7 mouse cellular contexts compared by ENCODE assay signal in the genomic region with DNA sequence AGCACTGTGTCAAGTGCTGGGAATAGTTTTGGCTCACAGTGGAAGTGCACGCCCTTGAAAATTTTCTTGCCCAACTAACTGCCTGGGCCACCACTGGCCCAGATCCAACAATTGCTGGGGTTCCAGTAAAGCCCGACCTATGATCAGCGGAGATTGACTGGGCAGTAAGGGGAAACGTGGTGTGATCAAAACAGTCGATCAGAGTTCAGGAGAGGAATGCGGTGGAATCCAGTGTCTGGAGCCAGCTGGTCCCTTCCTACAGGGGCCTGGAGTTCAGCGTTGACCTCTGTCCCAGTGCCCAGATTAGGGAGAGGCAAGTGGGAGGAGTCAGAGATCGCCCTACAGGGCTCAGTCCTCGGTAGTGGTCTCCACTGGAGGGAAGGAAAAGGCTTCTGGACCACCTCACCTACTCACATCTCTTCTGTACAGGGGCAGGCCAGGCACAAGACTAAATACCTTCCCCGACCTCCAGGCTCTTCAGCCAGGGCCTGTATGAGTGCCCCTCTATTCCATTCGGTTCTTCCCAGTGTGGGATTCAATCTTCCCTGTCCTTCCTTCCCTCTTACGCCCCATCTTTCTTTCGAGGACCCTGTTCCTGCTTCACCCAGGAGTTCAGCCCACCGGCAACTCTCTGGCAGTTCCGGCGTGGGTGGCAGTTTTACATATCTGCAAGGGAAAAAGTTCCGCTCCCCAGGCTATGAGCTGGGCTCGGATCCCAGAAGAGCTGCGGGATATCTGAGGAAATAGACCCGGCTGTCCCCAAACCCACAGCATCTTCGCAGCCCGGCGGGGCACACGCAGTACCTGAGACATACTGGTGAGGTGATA. TPM values are rescaled to one million over a fixed set of nuclear protein-coding genes. Genes with fewer than 3 reads are reported as not detected.
A peak's percentile ranks its signal among the peaks of the same experiment; 100 is the strongest.
DNase-seq lines count a peak whose midpoint lies in the region; ATAC-seq and TF ChIP-seq lines count a peak whose summit lies in the region.

No protein-coding gene starts in this region.

- peak; percentile 82 for DNase-seq in Muller cell, postnatal 12 days (ENCODE audit: inconsistent ontology term)
- peak; percentile 76 to 80 for DNase-seq in heart, postnatal 10 days
- peak; percentile 84 to 92 for DNase-seq in kidney, postnatal 36 days
- peak; percentile 71 for DNase-seq in lung, postnatal 36 days
- DNase-seq in stomach, postnatal 0 days (ENCODE audit: low spot score): peak; percentile 65

- H3K36me3 ChIP-seq in stomach, postnatal 0 days (ENCODE audit: control insufficient read depth, insufficient read depth, low read length): peaks cover 7% of the 10 kb centered on the region

- ATAC-seq in erythroid progenitor cell, adult 5-6 weeks (replicated peaks; ENCODE audit: low FRiP score, poor library complexity, severe bottlenecking): peak; percentile 43; the same call in 1 of the 2 replicates
- peak; percentile 68 for ATAC-seq in stomach, postnatal 0 days (ENCODE audit: low FRiP score, low TSS enrichment)

- peaks cover 34% of the 10 kb centered on the region for H3K4me1 ChIP-seq in bone marrow macrophage, adult 2 months (ENCODE audit: control insufficient read depth, insufficient read depth, low read length)
- peaks cover 5% of the 10 kb centered on the region; the same call in 1 of the 2 replicates for H3K4me1 ChIP-seq in stomach, postnatal 0 days (replicated peaks; ENCODE audit: control insufficient read depth, insufficient read depth)

- no peaks in the 10 kb centered on the region for H3K9me3 ChIP-seq in stomach, postnatal 0 days (ENCODE audit: control insufficient read depth, low read length)

- intact Hi-C loops in heart, postnatal 10 days (cut with DNase I): loop anchor here (5.0 kb wide), 1 partner anchor 977 kb away; no protein-coding TSS in a partner anchor

- peak overlapping the region; percentile 82 for H3K27ac ChIP-seq in bone marrow macrophage, adult 2 months (ENCODE audit: insufficient read depth, low read depth, low read length)
- H3K27ac ChIP-seq in stomach, postnatal 0 days (replicated peaks): peak overlapping the region; percentile 96

- 2% methylated on average over 24 of the region's 24 CpGs for WGBS in stomach, postnatal 0 days

- TF ChIP-seq POLR2A in bone marrow macrophage, adult 2 months (IDR thresholded peaks at IDR 0.05; ENCODE audit: borderline replicate concordance, low read depth, low read length): no peak

- TF ChIP-seq EP300 in stomach, postnatal 0 days (optimal IDR thresholded peaks at IDR 0.05): no peak

- H3K27me3 ChIP-seq in stomach, postnatal 0 days (ENCODE audit: control insufficient read depth, insufficient read depth, low read length): no peaks in the 10 kb centered on the region

- peak overlapping the region; percentile 81 for H3K4me3 ChIP-seq in bone marrow macrophage, adult 2 months (ENCODE audit: insufficient read depth, low read length)
- peak overlapping the region; percentile 53 for H3K4me3 ChIP-seq in stomach, postnatal 0 days (ENCODE audit: low read depth, low read length)

- no peak for TF ChIP-seq CTCF in bone marrow macrophage, adult 2 months (IDR thresholded peaks at IDR 0.05; ENCODE audit: low read depth, low read length)
- no peak for TF ChIP-seq CTCF in stomach, postnatal 0 days (IDR thresholded peaks at IDR 0.05; ENCODE audit: low read depth)

- peak overlapping the region; percentile 75 for H3K4me2 ChIP-seq in stomach, postnatal 0 days (replicated peaks; ENCODE audit: low read depth)

- H3K9ac ChIP-seq in stomach, postnatal 0 days (ENCODE audit: low read length): peak overlapping the region; percentile 74

RNA-seq across cellular contexts. Expression of a gene that starts 0.5 kb away (rescaled TPM):
- polyA plus RNA-seq in bone marrow macrophage, adult 2 months (2012; ENCODE audit: insufficient read depth, insufficient read length, missing spikeins): 259 and 267 TPM in 2 replicates
- 40.7 and 50.5 TPM in 2 replicates for total RNA-seq in erythroid progenitor cell, adult 5-6 weeks (2015; ENCODE audit: low replicate concordance)
- 28.7 and 46.7 TPM in 2 replicates for total RNA-seq in erythroid progenitor cell, adult 5-6 weeks (2017; ENCODE audit: low replicate concordance)
- total RNA-seq in heart, postnatal 10 days (2021): 100 to 1,000 TPM; 424 to 472 TPM
- polyA plus RNA-seq in stomach, postnatal 0 days (2015; fragmentation: Nextera tagmentation; extraction: Ambion mirVana): 1,663 and 1,741 TPM in 2 replicates

RNA-seq across cellular contexts. Expression of a gene that starts 0.6 kb away (rescaled TPM):
- 5.3 and 8.7 TPM in 2 replicates for polyA plus RNA-seq in bone marrow macrophage, adult 2 months (2012; ENCODE audit: insufficient read depth, insufficient read length, missing spikeins)
- total RNA-seq in erythroid progenitor cell, adult 5-6 weeks (2015; ENCODE audit: low replicate concordance): 17.3 TPM in 1 of 2 replicates, not detected in the other
- not detected in 2 replicates for total RNA-seq in erythroid progenitor cell, adult 5-6 weeks (2017; ENCODE audit: low replicate concordance)
- 1 to 10 TPM; 4.5 to 7.0 TPM for total RNA-seq in heart, postnatal 10 days (2021)
- polyA plus RNA-seq in stomach, postnatal 0 days (2015; fragmentation: Nextera tagmentation; extraction: Ambion mirVana): 10.1 and 11.9 TPM in 2 replicates

RNA-seq across cellular contexts. Expression of a gene that starts 46.5 kb away (rescaled TPM):
- polyA plus RNA-seq in bone marrow macrophage, adult 2 months (2012; ENCODE audit: insufficient read depth, insufficient read length, missing spikeins): 71.5 and 83.0 TPM in 2 replicates
- 3.2 TPM in 1 of 2 replicates, not detected in the other for total RNA-seq in erythroid progenitor cell, adult 5-6 weeks (2015; ENCODE audit: low replicate concordance)
- not detected in 2 replicates for total RNA-seq in erythroid progenitor cell, adult 5-6 weeks (2017; ENCODE audit: low replicate concordance)
- total RNA-seq in heart, postnatal 10 days (2021): 1 to 10 TPM; 4.2 to 6.2 TPM
- 7.8 and 8.8 TPM in 2 replicates for polyA plus RNA-seq in stomach, postnatal 0 days (2015; fragmentation: Nextera tagmentation; extraction: Ambion mirVana)

Comparison
In these comparisons a context has a peak if more than half of its experiments do, and no peak if none do; other contexts are left out.
1. Peak in every context shown above with its lines: DNase-seq, ATAC-seq, H3K4me3 ChIP-seq and H3K27ac ChIP-seq.
2. RNA of a gene that starts 0.5 kb away (total RNA-seq): 424 to 472 TPM in heart, postnatal 10 days; 28.7 to 50.5 TPM in erythroid progenitor cell, adult 5-6 weeks; every median in the first group is over 4 times any median in the second.